Mouse (Mus musculus): Measurements from ENCODE around the gene Morn4. TPM values are rescaled to one million over a fixed set of nuclear protein-coding genes. Genes with fewer than 3 reads are reported as not detected.
A peak's percentile ranks its signal among the peaks of the same experiment; 100 is the strongest.

The Morn4 gene
- polyA plus RNA-seq (2016; fragmentation: Nextera tagmentation; extraction: Ambion mirVana), result 81.4 and 83.5 TPM in 2 replicates

GRCm38 (mm10) chr19:42086166-42086565 lies at the start of gene Morn4:
TSS of gene Morn4 (minus strand) at chr19:42086357.
- peak within 1 kb of the TSS; percentile 81 for H3K9ac ChIP-seq
- peak within 1 kb of the TSS; percentile 49; the same call in 1 of the 2 replicates for H3K27ac ChIP-seq
- peak within 1 kb of the TSS; percentile 79 for H3K4me3 ChIP-seq
- WGBS, result 1% methylated on average over 21 of the region's 21 CpGs
- peak within 1 kb of the TSS; percentile 93 for H3K4me2 ChIP-seq (replicated peaks)
- H3K27me3 ChIP-seq, result no peaks in the 10 kb centered on the region
- ATAC-seq (ENCODE audit: low FRiP score), result peak; percentile 83
- H3K36me3 ChIP-seq, result no peaks in the 10 kb centered on the region
- H3K9me3 ChIP-seq (replicated peaks), result no peaks in the 10 kb centered on the region
- peaks cover 17% of the 10 kb centered on the region for H3K4me1 ChIP-seq

- Histone ChIP-seq H3K36me3 (no peaks in the 10 kb centered on the region), H3K27ac (no peak overlapping the region), H3K27me3 (peaks cover 5% of the 10 kb centered on the region; the same call in 1 of the 2 replicates), H3K4me3 (no peak overlapping the region), H3K4me1 (peaks cover 5% of the 10 kb centered on the region), H3K9me3 (replicated peaks) (no peaks in the 10 kb centered on the region), H3K4me2 (replicated peaks) (no peak overlapping the region), H3K9ac (no peak overlapping the region)
- ATAC-seq (ENCODE audit: low FRiP score), result no peak
These were observed 48.9 kb upstream of the Morn4 start for GRCm38 (mm10) chr19:42135070-42135469.

- 71% methylated on average over 5 of the region's 5 CpGs for WGBS
These were observed 44.9 kb upstream of the Morn4 start for GRCm38 (mm10) chr19:42131101-42131500.

GRCm38 (mm10) chr19:42130294-42130606 lies 44.1 kb upstream of the Morn4 start:
- Histone ChIP-seq H3K4me2 (replicated peaks) (no peak overlapping the region), H3K9ac (no peak overlapping the region), H3K4me1 (peaks cover 19% of the 10 kb centered on the region), H3K9me3 (replicated peaks) (no peaks in the 10 kb centered on the region), H3K36me3 (no peaks in the 10 kb centered on the region), H3K27ac (no peak overlapping the region), H3K27me3 (peaks cover 8% of the 10 kb centered on the region; the same call in 1 of the 2 replicates), H3K4me3 (no peak overlapping the region)
- ATAC-seq (ENCODE audit: low FRiP score), result no peak
- WGBS, result 54% methylated on average over 3 of the region's 3 CpGs

More at GRCm38 (mm10) chr19:42131101-42131500, 44.9 kb upstream of the Morn4 start:
- Histone ChIP-seq H3K9me3 (replicated peaks) (no peaks in the 10 kb centered on the region), H3K36me3 (no peaks in the 10 kb centered on the region), H3K4me2 (replicated peaks) (no peak overlapping the region), H3K27ac (no peak overlapping the region), H3K4me3 (no peak overlapping the region), H3K4me1 (peaks cover 21% of the 10 kb centered on the region), H3K27me3 (peaks cover 8% of the 10 kb centered on the region; the same call in 1 of the 2 replicates), H3K9ac (no peak overlapping the region)
- ATAC-seq (ENCODE audit: low FRiP score), result no peak

- Histone ChIP-seq H3K4me1 (peaks cover 19% of the 10 kb centered on the region), H3K4me2 (replicated peaks) (peak overlapping the region; percentile 94), H3K4me3 (peak overlapping the region; percentile 56), H3K36me3 (no peaks in the 10 kb centered on the region), H3K27ac (peak overlapping the region; percentile 66), H3K27me3 (peaks cover 8% of the 10 kb centered on the region; the same call in 1 of the 2 replicates), H3K9ac (0 out of 2 replicates have a peak overlapping the region, but pooled peaks have one; percentile 65), H3K9me3 (replicated peaks) (no peaks in the 10 kb centered on the region)
- ATAC-seq (ENCODE audit: low FRiP score), result no peak
- WGBS, result 16% methylated on average over 14 of the region's 14 CpGs
These were observed 43.5 kb upstream of the Morn4 start for GRCm38 (mm10) chr19:42129509-42130293.

GRCm38 (mm10) chr19:42128787-42129508 lies 42.8 kb upstream of the Morn4 start, which contains the start of gene Avpi1:
TSS of gene Avpi1 (minus strand) at chr19:42129059.
- under 1% methylated on average over 54 of the region's 54 CpGs for WGBS

GRCm38 (mm10) chr19:42128052-42128740 lies 42.0 kb upstream of the Morn4 start:
- Histone ChIP-seq H3K4me3 (peak overlapping the region; percentile 56), H3K27me3 (peaks cover 8% of the 10 kb centered on the region; the same call in 1 of the 2 replicates), H3K9me3 (replicated peaks) (no peaks in the 10 kb centered on the region), H3K4me2 (replicated peaks) (peak overlapping the region; percentile 94), H3K36me3 (peaks cover 3% of the 10 kb centered on the region; the same call in 1 of the 2 replicates), H3K9ac (peak overlapping the region; percentile 65), H3K4me1 (peaks cover 19% of the 10 kb centered on the region), H3K27ac (peak overlapping the region; percentile 49; the same call in 1 of the 2 replicates)
- peak; percentile 24; the same call in 1 of the 2 replicates for ATAC-seq (ENCODE audit: low FRiP score)
- 5% methylated on average over 23 of the region's 23 CpGs for WGBS

More at GRCm38 (mm10) chr19:42128787-42129508, 42.8 kb upstream of the Morn4 start, which contains the start of gene Avpi1:
- Histone ChIP-seq H3K9me3 (replicated peaks) (no peaks in the 10 kb centered on the region), H3K27me3 (peaks cover 8% of the 10 kb centered on the region; the same call in 1 of the 2 replicates), H3K27ac (peak within 1 kb of the TSS; percentile 66), H3K9ac (peak within 1 kb of the TSS; percentile 65), H3K4me2 (replicated peaks) (peak within 1 kb of the TSS; percentile 94), H3K4me1 (peaks cover 19% of the 10 kb centered on the region), H3K36me3 (no peaks in the 10 kb centered on the region), H3K4me3 (peak within 1 kb of the TSS; percentile 56)
- ATAC-seq (ENCODE audit: low FRiP score), result peak; percentile 97

GRCm38 (mm10) chr19:42127024-42127423 lies 40.9 kb upstream of the Morn4 start:
- WGBS, result 91% methylated on average over 5 of the region's 5 CpGs
- H3K27me3 ChIP-seq, result peaks cover 8% of the 10 kb centered on the region; the same call in 1 of the 2 replicates
- H3K9ac ChIP-seq, result no peak overlapping the region

GRCm38 (mm10) chr19:42126219-42126605 lies 40.1 kb upstream of the Morn4 start:
- peaks cover 19% of the 10 kb centered on the region for H3K4me1 ChIP-seq
- 88% methylated on average over 6 of the region's 6 CpGs for WGBS
- H3K4me3 ChIP-seq, result no peak overlapping the region
- ATAC-seq (ENCODE audit: low FRiP score), result no peak
- no peak overlapping the region for H3K4me2 ChIP-seq (replicated peaks)
- H3K9me3 ChIP-seq (replicated peaks), result no peaks in the 10 kb centered on the region
- H3K36me3 ChIP-seq, result peaks cover 18% of the 10 kb centered on the region
- peaks cover 8% of the 10 kb centered on the region; the same call in 1 of the 2 replicates for H3K27me3 ChIP-seq
- H3K9ac ChIP-seq, result no peak overlapping the region
- H3K27ac ChIP-seq, result no peak overlapping the region

More at GRCm38 (mm10) chr19:42127024-42127423, 40.9 kb upstream of the Morn4 start:
- peaks cover 11% of the 10 kb centered on the region for H3K36me3 ChIP-seq
- no peaks in the 10 kb centered on the region for H3K9me3 ChIP-seq (replicated peaks)
- ATAC-seq (ENCODE audit: low FRiP score), result no peak
- H3K4me1 ChIP-seq, result peaks cover 19% of the 10 kb centered on the region
- no peak overlapping the region for H3K27ac ChIP-seq
- no peak overlapping the region for H3K4me3 ChIP-seq
- H3K4me2 ChIP-seq (replicated peaks), result no peak overlapping the region

- no peak overlapping the region for H3K4me2 ChIP-seq (replicated peaks)
- H3K4me3 ChIP-seq, result no peak overlapping the region
- peaks cover 24% of the 10 kb centered on the region for H3K36me3 ChIP-seq
- peaks cover 8% of the 10 kb centered on the region; the same call in 1 of the 2 replicates for H3K27me3 ChIP-seq
- 80% methylated on average over 11 of the region's 11 CpGs for WGBS
- no peaks in the 10 kb centered on the region for H3K9me3 ChIP-seq (replicated peaks)
- H3K4me1 ChIP-seq, result peaks cover 19% of the 10 kb centered on the region
- H3K27ac ChIP-seq, result no peak overlapping the region
- H3K9ac ChIP-seq, result no peak overlapping the region
- ATAC-seq (ENCODE audit: low FRiP score), result no peak
These were observed 39.5 kb upstream of the Morn4 start for GRCm38 (mm10) chr19:42125501-42126218.

- 0 out of 2 replicates have a peak, but pooled peaks cover 3% of the 10 kb centered on the region for H3K27me3 ChIP-seq
- peaks cover 14% of the 10 kb centered on the region for H3K4me1 ChIP-seq
- peaks cover 34% of the 10 kb centered on the region for H3K36me3 ChIP-seq
- ATAC-seq (ENCODE audit: low FRiP score), result no peak
- H3K27ac ChIP-seq, result no peak overlapping the region
- WGBS, result 87% methylated on average over 13 of the region's 13 CpGs
- no peak overlapping the region for H3K4me3 ChIP-seq
- no peak overlapping the region for H3K9ac ChIP-seq
- H3K4me2 ChIP-seq (replicated peaks), result no peak overlapping the region
- no peaks in the 10 kb centered on the region for H3K9me3 ChIP-seq (replicated peaks)
These were observed 38.5 kb upstream of the Morn4 start for GRCm38 (mm10) chr19:42124684-42125083.

Data from hindbrain, embryonic 12.5 days (tissue).